Mouse (Mus musculus): ENCODE data around the gene Arntl. TPM values are rescaled to one million over a fixed set of nuclear protein-coding genes. Genes with fewer than 3 reads are reported as not detected.

The Arntl gene
- total and polyA plus RNA-seq, 2 experiments from 2014 or later, result 19.8 to 29.9 TPM

DNA sequence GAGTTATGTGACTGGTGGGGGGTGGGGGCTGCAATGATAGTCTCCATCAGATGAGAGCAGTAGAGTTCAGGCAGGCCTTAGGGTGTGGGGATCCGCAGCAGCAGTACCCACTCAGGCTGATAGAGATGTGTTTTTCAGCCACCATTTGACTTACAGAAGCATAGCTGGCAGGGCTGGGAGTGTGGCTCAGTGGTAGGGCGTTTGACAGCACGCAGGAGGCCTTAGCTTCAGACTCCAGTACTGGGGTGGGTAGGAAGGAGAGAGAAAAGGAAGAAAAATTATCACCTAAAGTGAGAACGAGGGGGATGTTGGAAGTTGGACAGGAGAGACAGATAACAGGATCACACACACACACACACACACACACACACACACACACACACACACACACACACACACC lies 71.2 kb downstream of the Arntl start:
- Histone ChIP-seq H3K27me3 (ENCODE audit: insufficient read depth, low read length) (no peaks in the 10 kb centered on the region), H3K4me1 (ENCODE audit: insufficient read depth, low read length) (no peaks in the 10 kb centered on the region), H3K4me2 (ENCODE audit: low read depth, low read length) (no peak overlapping the region), H3K36me3 (ENCODE audit: insufficient read depth, low read length) (peaks cover 4% of the 10 kb centered on the region), H3K27ac (no peak overlapping the region), H3K9ac (replicated peaks; ENCODE audit: low read length) (no peak overlapping the region), H3K9me3 (ENCODE audit: low read length) (no peaks in the 10 kb centered on the region), H3K4me3 (ENCODE audit: low read length) (no peak overlapping the region)
- no peak for TF ChIP-seq CTCF (IDR thresholded peaks at IDR 0.05; ENCODE audit: low read depth)
- ATAC-seq (no peak), DNase-seq (ENCODE audit: low spot score) (no peak)
- WGBS, result 88% methylated on average over 4 of the region's 4 CpGs

DNA sequence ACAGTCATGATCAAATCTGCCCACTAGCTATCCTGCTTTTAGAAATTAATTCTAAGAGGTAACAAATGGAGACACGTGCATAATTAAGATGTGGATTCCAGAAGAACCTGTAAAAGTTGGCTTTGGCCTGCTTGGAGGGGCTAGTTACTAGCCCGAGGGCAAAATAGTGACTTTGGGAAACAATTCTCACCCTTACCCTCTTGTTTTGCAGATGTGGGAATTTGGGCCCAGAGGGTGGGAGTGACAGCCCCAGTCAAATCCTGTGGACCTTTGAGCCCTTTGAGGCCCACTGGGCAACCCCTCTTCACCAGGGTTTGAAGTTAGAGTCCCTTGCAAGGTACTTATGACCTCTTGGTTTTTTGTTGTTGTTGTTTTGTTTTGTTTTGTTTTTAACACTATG lies 72.0 kb downstream of the Arntl start:
- no peak overlapping the region for H3K4me2 ChIP-seq (ENCODE audit: low read depth, low read length)
- no peaks in the 10 kb centered on the region for H3K9me3 ChIP-seq (ENCODE audit: low read length)
- no peaks in the 10 kb centered on the region for H3K4me1 ChIP-seq (ENCODE audit: insufficient read depth, low read length)
- H3K27me3 ChIP-seq (ENCODE audit: insufficient read depth, low read length), result no peaks in the 10 kb centered on the region
- no peak overlapping the region for H3K9ac ChIP-seq (replicated peaks; ENCODE audit: low read length)
- TF ChIP-seq CTCF (IDR thresholded peaks at IDR 0.05; ENCODE audit: low read depth), result no peak
- H3K36me3 ChIP-seq (ENCODE audit: insufficient read depth, low read length), result peaks cover 6% of the 10 kb centered on the region
- WGBS, result 85% methylated on average over 2 of the region's 2 CpGs
- no peak overlapping the region for H3K27ac ChIP-seq
- H3K4me3 ChIP-seq (ENCODE audit: low read length), result no peak overlapping the region
- ATAC-seq (no peak), DNase-seq (ENCODE audit: low spot score) (no peak)

- TF ChIP-seq CTCF (IDR thresholded peaks at IDR 0.05; ENCODE audit: low read depth), result no peak
- Histone ChIP-seq H3K4me2 (ENCODE audit: low read depth, low read length) (no peak overlapping the region), H3K36me3 (ENCODE audit: insufficient read depth, low read length) (peaks cover 26% of the 10 kb centered on the region), H3K9ac (replicated peaks; ENCODE audit: low read length) (no peak overlapping the region), H3K27ac (no peak overlapping the region), H3K4me1 (ENCODE audit: insufficient read depth, low read length) (no peaks in the 10 kb centered on the region), H3K27me3 (ENCODE audit: insufficient read depth, low read length) (no peaks in the 10 kb centered on the region), H3K4me3 (ENCODE audit: low read length) (no peak overlapping the region), H3K9me3 (ENCODE audit: low read length) (no peaks in the 10 kb centered on the region)
- WGBS, result 96% methylated on average over 2 of the region's 2 CpGs
- DNase-seq (ENCODE audit: low spot score) (no peak), ATAC-seq (no peak)
Measured at GRCm38 (mm10) chr7:113285405-113285804, 78.1 kb downstream of the Arntl start.

GRCm38 (mm10) chr7:113289211-113289610 lies 81.9 kb downstream of the Arntl start:
- Histone ChIP-seq H3K27me3 (ENCODE audit: insufficient read depth, low read length) (no peaks in the 10 kb centered on the region), H3K27ac (no peak overlapping the region)
- ATAC-seq, result no peak

GRCm38 (mm10) chr7:113291741-113292140 lies 84.5 kb downstream of the Arntl start:
- Histone ChIP-seq H3K27ac (no peak overlapping the region), H3K4me3 (ENCODE audit: low read length) (no peak overlapping the region), H3K36me3 (ENCODE audit: insufficient read depth, low read length) (peaks cover 19% of the 10 kb centered on the region), H3K4me1 (ENCODE audit: insufficient read depth, low read length) (no peaks in the 10 kb centered on the region), H3K9ac (replicated peaks; ENCODE audit: low read length) (no peak overlapping the region), H3K27me3 (ENCODE audit: insufficient read depth, low read length) (no peaks in the 10 kb centered on the region), H3K9me3 (ENCODE audit: low read length) (no peaks in the 10 kb centered on the region), H3K4me2 (ENCODE audit: low read depth, low read length) (no peak overlapping the region)
- no peak for TF ChIP-seq CTCF (IDR thresholded peaks at IDR 0.05; ENCODE audit: low read depth)
- ATAC-seq, result no peak
- WGBS, result 70% methylated on average over 5 of the region's 5 CpGs
- DNase-seq (ENCODE audit: low spot score), result no peak

More at GRCm38 (mm10) chr7:113289211-113289610, 81.9 kb downstream of the Arntl start:
- no peaks in the 10 kb centered on the region for H3K9me3 ChIP-seq (ENCODE audit: low read length)
- no peak overlapping the region for H3K4me2 ChIP-seq (ENCODE audit: low read depth, low read length)
- peaks cover 25% of the 10 kb centered on the region for H3K36me3 ChIP-seq (ENCODE audit: insufficient read depth, low read length)
- no peak overlapping the region for H3K9ac ChIP-seq (replicated peaks; ENCODE audit: low read length)
- H3K4me1 ChIP-seq (ENCODE audit: insufficient read depth, low read length), result no peaks in the 10 kb centered on the region
- WGBS, result 77% methylated on average over 1 of the region's 1 CpGs
- no peak for DNase-seq (ENCODE audit: low spot score)
- no peak for TF ChIP-seq CTCF (IDR thresholded peaks at IDR 0.05; ENCODE audit: low read depth)
- no peak overlapping the region for H3K4me3 ChIP-seq (ENCODE audit: low read length)

GRCm38 (mm10) chr7:113292193-113292592 lies 84.9 kb downstream of the Arntl start:
- 88% methylated on average over 4 of the region's 4 CpGs for WGBS
- H3K4me2 ChIP-seq (ENCODE audit: low read depth, low read length), result no peak overlapping the region
- DNase-seq (ENCODE audit: low spot score), result no peak
- TF ChIP-seq CTCF (IDR thresholded peaks at IDR 0.05; ENCODE audit: low read depth), result no peak
- H3K36me3 ChIP-seq (ENCODE audit: insufficient read depth, low read length), result peaks cover 24% of the 10 kb centered on the region
- no peaks in the 10 kb centered on the region for H3K27me3 ChIP-seq (ENCODE audit: insufficient read depth, low read length)
- H3K4me1 ChIP-seq (ENCODE audit: insufficient read depth, low read length), result no peaks in the 10 kb centered on the region
- H3K4me3 ChIP-seq (ENCODE audit: low read length), result no peak overlapping the region
- no peak overlapping the region for H3K9ac ChIP-seq (replicated peaks; ENCODE audit: low read length)
- H3K9me3 ChIP-seq (ENCODE audit: low read length), result no peaks in the 10 kb centered on the region
- ATAC-seq, result no peak
- no peak overlapping the region for H3K27ac ChIP-seq

DNA sequence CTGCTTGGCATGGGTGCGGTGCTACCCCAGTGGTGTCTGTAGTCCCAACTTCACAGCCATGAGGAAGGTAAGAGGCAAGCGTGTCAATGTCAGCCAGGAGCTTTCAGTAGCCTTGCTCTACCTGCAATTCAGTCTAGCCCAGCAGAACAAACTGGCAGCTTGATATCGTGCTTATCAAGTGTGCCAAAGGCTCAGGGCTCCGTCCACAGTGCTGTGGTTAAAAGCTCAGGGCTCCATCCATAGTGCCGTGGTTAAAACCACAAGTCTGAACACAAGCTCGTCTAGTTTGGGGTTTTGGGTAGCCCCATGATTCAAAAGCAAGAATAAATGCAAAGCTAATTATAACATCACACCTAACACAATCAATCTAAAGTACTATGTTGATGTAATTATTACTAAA lies 87.3 kb downstream of the Arntl start:
- WGBS, result 90% methylated on average over 6 of the region's 6 CpGs
- H3K27ac ChIP-seq, result no peak overlapping the region
- H3K4me1 ChIP-seq (ENCODE audit: insufficient read depth, low read length), result no peaks in the 10 kb centered on the region

More for the DNA sequence above, 87.3 kb downstream of the Arntl start:
- ATAC-seq (no peak), DNase-seq (ENCODE audit: low spot score) (no peak)
- H3K9me3 ChIP-seq (ENCODE audit: low read length), result no peaks in the 10 kb centered on the region
- H3K27me3 ChIP-seq (ENCODE audit: insufficient read depth, low read length), result no peaks in the 10 kb centered on the region
- no peak overlapping the region for H3K4me2 ChIP-seq (ENCODE audit: low read depth, low read length)
- H3K4me3 ChIP-seq (ENCODE audit: low read length), result no peak overlapping the region
- H3K9ac ChIP-seq (replicated peaks; ENCODE audit: low read length), result no peak overlapping the region
- H3K36me3 ChIP-seq (ENCODE audit: insufficient read depth, low read length), result peaks cover 24% of the 10 kb centered on the region
- no peak for TF ChIP-seq CTCF (IDR thresholded peaks at IDR 0.05; ENCODE audit: low read depth)
